Mouse (Mus musculus): Measurements from ENCODE around the gene Tpi1.

Tpi1 gene

DNA sequence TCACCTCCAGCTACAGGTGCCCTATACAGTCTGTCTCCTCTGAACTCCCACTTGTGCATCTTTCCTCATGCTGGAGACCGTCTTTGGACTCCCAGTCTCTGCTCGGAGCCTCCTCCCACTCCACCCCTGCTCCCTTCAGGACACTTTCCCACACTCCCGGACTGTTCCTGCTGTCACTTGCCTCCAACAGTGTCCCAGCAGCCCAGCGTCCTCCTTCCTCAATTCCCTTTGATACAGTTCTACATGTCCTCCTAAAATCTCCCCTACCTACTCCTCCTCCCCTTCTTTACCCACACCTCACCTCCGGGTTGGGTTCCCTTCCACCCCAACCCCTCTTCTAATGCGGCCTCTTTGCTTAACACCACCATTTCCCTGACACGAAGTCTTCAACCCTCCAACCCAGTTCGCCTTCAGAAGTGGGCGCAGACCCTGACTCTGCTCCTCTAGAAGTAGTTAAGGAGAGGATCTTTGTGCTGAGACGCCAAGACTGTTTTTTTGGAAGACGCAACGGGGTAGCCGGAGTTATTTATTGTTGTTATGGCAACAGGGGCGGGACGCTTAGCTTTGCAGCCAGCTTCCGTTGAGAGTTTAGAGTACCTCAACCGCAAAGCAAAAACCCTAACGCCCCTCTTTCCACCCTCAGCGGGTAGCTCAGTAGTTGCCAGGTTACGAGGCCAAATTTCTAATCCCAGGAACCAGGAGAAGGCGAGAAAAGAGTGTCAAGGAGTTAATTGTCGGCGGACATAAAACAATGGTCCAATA, 34.7 kb downstream of the Tpi1 start, which contains the start of gene Lrrc23:
TSS of gene Lrrc23 (minus strand) at position 506 of the 762 bp plus-strand sequence.
- peak; percentile 52 to 65 for DNase-seq (ENCODE audit: low spot score in 2 of 2)

- no peak for DNase-seq (ENCODE audit: low spot score in 2 of 2)
Measured at GRCm38 (mm10) chr6:124770511-124770910, 43.6 kb downstream of the Tpi1 start.

DNA sequence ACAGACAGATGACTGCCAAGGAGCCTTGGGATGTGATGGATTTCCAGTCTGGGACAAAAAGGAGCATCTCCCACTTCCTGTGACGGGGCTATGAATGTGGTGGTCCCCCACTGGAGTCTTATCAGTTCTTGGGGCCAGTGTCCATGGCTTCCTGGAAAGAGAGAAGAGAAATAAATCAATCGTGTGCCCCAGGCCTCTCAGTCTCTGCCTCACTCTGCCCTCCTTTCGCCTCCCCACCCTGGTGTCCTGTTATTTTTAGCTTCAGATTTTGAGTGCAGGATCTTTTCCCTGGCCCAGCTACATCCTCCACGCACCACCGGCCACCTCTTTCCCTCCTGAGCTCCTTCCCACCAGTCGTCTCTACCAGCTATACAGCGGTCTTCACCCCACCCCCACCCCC, 44.1 kb downstream of the Tpi1 start:
- DNase-seq (ENCODE audit: low spot score in 2 of 2) = no peak

GRCm38 (mm10) chr6:124769101-124769765, 44.9 kb downstream of the Tpi1 start, which contains the start of gene Eno2:
Gene Eno2, minus strand, starts transcription at chr6:124769673.
- peak; percentile 27 to 45 for DNase-seq (ENCODE audit: low spot score in 2 of 2)

DNA sequence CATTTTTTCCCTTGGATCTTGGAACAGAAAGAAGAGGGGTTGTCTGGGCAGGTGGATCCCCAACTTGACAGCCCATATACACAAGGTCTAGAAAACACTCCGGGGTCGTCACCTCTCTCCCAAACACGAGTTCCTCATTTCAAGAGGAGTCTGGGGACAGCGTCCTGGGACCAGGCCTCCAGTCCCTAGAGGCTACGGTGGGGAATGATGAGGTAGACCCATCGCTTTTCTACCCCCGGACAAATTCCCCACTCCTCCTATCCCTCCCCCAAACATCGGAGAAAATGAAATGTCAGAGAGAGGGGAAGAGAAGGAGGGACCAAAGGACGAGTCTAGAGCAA, 45.4 kb downstream of the Tpi1 start:
- DNase-seq (ENCODE audit: low spot score in 2 of 2) = no peak

DNA sequence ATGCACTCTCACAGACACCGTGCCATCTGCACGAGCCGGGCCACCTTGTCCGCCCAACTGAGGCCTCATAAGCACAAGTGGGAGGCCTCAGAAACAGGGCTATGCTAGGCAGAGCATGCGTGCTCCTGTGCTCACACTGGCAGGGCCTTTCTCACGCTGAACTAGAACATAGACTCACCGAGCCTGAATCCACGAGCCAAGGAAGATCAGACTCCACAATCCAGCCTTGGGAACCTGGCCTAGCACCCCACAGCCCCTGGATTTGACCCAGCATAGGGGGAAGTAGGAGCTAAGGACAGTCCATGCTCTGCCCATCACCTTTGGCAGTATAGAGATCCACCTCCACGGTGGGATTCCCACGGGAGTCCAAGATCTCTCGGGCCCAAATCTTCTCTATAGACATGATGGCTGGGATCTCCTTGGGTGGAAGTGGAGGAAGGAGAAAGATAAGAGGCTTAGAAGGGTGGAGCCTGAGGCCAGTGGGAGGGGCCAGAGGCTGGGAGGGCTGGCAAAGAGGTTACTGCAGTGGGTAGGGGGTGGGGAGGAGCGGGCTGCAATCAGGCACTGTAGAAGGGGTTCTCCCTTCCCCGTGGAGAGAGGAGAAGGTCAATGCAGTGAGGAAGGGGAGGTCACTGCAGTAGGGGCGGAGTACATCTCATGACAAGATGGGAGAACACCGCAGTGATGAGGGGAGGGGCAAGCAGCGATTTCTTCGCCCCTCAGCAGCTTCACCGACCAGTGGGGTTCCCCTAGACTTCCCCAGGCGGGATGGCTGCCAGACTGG, 46.0 kb downstream of the Tpi1 start:
- no peak for DNase-seq (ENCODE audit: low spot score in 2 of 2)

DNA sequence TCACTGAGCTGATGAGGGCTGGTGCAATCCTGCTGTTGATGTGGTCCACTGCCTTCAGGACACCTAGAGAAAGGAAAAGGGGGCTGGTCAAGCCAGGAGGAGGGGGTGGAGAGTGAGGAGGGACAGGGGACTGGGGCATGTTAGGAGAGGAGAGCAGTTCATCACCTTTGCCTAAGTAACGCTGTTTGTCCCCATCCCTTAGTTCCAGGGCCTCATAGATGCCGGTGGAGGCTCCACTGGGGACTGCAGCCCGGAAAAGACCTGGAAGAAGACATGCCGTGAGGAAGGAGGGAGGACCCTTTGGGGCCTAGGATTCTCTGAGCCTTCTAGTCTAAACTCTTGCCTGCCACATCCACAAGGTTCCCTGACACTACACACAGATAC, 46.6 kb downstream of the Tpi1 start:
- no peak for DNase-seq (ENCODE audit: low spot score in 2 of 2)

DNA sequence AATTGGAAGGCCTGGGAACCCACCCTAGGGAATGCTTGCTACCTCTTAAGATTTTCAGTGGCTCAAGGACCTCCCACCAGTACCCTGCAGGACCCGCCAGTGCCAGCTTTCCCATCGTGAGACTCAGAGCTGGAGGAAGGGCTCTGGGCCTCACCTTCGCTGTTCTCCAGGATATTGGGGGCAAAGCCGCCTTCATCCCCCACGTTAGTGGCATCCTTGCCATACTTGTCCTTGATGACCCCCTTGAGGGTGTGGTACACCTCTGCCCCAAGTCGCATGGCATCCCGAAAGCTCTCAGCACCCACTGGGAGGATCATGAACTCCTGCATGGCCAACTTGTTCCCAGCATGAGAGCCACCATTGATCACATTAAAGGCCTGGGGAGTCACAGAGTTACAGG, 48.1 kb downstream of the Tpi1 start:
- DNase-seq (ENCODE audit: low spot score in 2 of 2) = no peak
